Comparison of ENCODE assay signal across 16 mouse cellular contexts in genomic region chr5:115333626-115334025, GRCm38 (mm10). TPM values are rescaled to one million over a fixed set of nuclear protein-coding genes. Genes with fewer than 3 reads are reported as not detected.
DNase-seq lines count a peak whose midpoint lies in the region; ATAC-seq lines count a peak whose summit lies in the region.
"Had no signal": no experiment of that assay in that cellular context is flagged by ENCODE, and none has a peak within 500 bp of the region (broad histone marks: within the 10 kb centered on the region; RNA-seq: fewer than 3 reads in every experiment).

No protein-coding gene starts in this region.

- DNase-seq in forebrain, embryonic 11.5 days (ENCODE audit: low spot score): no peak
- DNase-seq in forebrain, embryonic 14.5 days (ENCODE audit: low spot score): no peak
- peak; percentile 18 for DNase-seq in lung, postnatal 25 days (ENCODE audit: low spot score)
- no peak for DNase-seq in lung, adult 18-20 months
- peak; percentile 79 for DNase-seq in liver
- DNase-seq in thymus, postnatal 4 days: no peak
- no peak for DNase-seq in layer of hippocampus, adult 11-12 months (ENCODE audit: low spot score)
- DNase-seq: cerebellum, adult 11-12 months; kidney, adult 11 months; thymus, adult 2 months had no signal

- no peak for ATAC-seq in forebrain, embryonic 11.5 days (replicated peaks; ENCODE audit: low FRiP score)
- ATAC-seq in forebrain, embryonic 14.5 days: no peak
- peak; percentile 71 for ATAC-seq in monocyte, adult 5-6 weeks (replicated peaks; ENCODE audit: insufficient number of reproducible peaks, low FRiP score, low TSS enrichment, poor library complexity, severe bottlenecking)
- ATAC-seq: forebrain, embryonic 15.5 days had no signal

- WGBS in forebrain, embryonic 11.5 days: 85% methylated on average over 3 of the region's 3 CpGs
- WGBS in forebrain, embryonic 14.5 days: 77% methylated on average over 3 of the region's 3 CpGs

- no peak overlapping the region for H3K4me3 ChIP-seq in forebrain, embryonic 11.5 days (ENCODE audit: low read depth, low read length)
- no peak overlapping the region for H3K4me3 ChIP-seq in forebrain, embryonic 14.5 days (ENCODE audit: low read depth, low read length)
- H3K4me3 ChIP-seq: embryonic facial prominence, embryonic 10.5 days; forebrain, embryonic 15.5 days; limb, embryonic 13.5 days; midbrain, embryonic 12.5 days; neural tube, embryonic 13.5 days had no signal

- H3K27ac ChIP-seq in forebrain, embryonic 11.5 days (ENCODE audit: low read depth, low read length): 0 out of 2 replicates have a peak overlapping the region, but pooled peaks have one; percentile 4
- H3K27ac ChIP-seq in forebrain, embryonic 14.5 days (ENCODE audit: low read depth, low read length): no peak overlapping the region
- H3K27ac ChIP-seq: embryonic facial prominence, embryonic 10.5 days; forebrain, embryonic 15.5 days; limb, embryonic 13.5 days; midbrain, embryonic 12.5 days; neural tube, embryonic 13.5 days had no signal

- H3K4me1 ChIP-seq in forebrain, embryonic 11.5 days (replicated peaks; ENCODE audit: control insufficient read depth, insufficient read depth, low read length): peaks cover 4% of the 10 kb centered on the region
- peaks cover 8% of the 10 kb centered on the region for H3K4me1 ChIP-seq in forebrain, embryonic 14.5 days (ENCODE audit: control insufficient read depth, insufficient read depth, low read length)

- H3K9ac ChIP-seq in forebrain, embryonic 11.5 days (ENCODE audit: low read length): no peak overlapping the region
- no peak overlapping the region for H3K9ac ChIP-seq in forebrain, embryonic 14.5 days (ENCODE audit: low read length)
- H3K9ac ChIP-seq: forebrain, embryonic 15.5 days; limb, embryonic 13.5 days; midbrain, embryonic 12.5 days; neural tube, embryonic 13.5 days had no signal

- no peaks in the 10 kb centered on the region for H3K9me3 ChIP-seq in forebrain, embryonic 11.5 days (ENCODE audit: control insufficient read depth, low read length)
- no peaks in the 10 kb centered on the region for H3K9me3 ChIP-seq in forebrain, embryonic 14.5 days (replicated peaks; ENCODE audit: control insufficient read depth, low read length)
- H3K9me3 ChIP-seq: embryonic facial prominence, embryonic 10.5 days; forebrain, embryonic 15.5 days; limb, embryonic 13.5 days; midbrain, embryonic 12.5 days; neural tube, embryonic 13.5 days had no signal

- H3K36me3 ChIP-seq in forebrain, embryonic 11.5 days (ENCODE audit: control insufficient read depth, insufficient read depth, low read length): peaks cover 20% of the 10 kb centered on the region; the same call in 1 of the 2 replicates
- H3K36me3 ChIP-seq in forebrain, embryonic 14.5 days (ENCODE audit: control insufficient read depth, insufficient read depth, low read length): peaks cover 67% of the 10 kb centered on the region

- H3K27me3 ChIP-seq in forebrain, embryonic 11.5 days (ENCODE audit: control insufficient read depth, insufficient read depth, low read length): no peaks in the 10 kb centered on the region
- H3K27me3 ChIP-seq in forebrain, embryonic 14.5 days (replicated peaks; ENCODE audit: control insufficient read depth, insufficient read depth, low read length): no peaks in the 10 kb centered on the region
- H3K27me3 ChIP-seq: forebrain, embryonic 15.5 days; limb, embryonic 13.5 days; midbrain, embryonic 12.5 days; neural tube, embryonic 13.5 days had no signal

- no peak overlapping the region for H3K4me2 ChIP-seq in forebrain, embryonic 11.5 days (ENCODE audit: low read depth, low read length, severe bottlenecking)
- no peak overlapping the region for H3K4me2 ChIP-seq in forebrain, embryonic 14.5 days (ENCODE audit: low read length)
- H3K4me2 ChIP-seq: forebrain, embryonic 15.5 days; limb, embryonic 13.5 days; midbrain, embryonic 12.5 days; neural tube, embryonic 13.5 days had no signal

RNA-seq across cellular contexts. Expression of gene Srsf9, which starts 6.6 kb away (rescaled TPM):
- 373 and 388 TPM in 2 replicates for polyA plus RNA-seq in forebrain, embryonic 11.5 days (2014; fragmentation: Nextera tagmentation; extraction: Ambion mirVana)
- 165 and 169 TPM in 2 replicates for polyA plus RNA-seq in forebrain, embryonic 14.5 days (2014; fragmentation: Nextera tagmentation; extraction: Ambion mirVana)
- 62.5 to 83.1 TPM (median 79.3 TPM) in 3 replicates for total RNA-seq in monocyte, adult 5-6 weeks (2017)

RNA-seq across cellular contexts. Expression of gene Gatc, which starts 7.4 kb away (rescaled TPM):
- polyA plus RNA-seq in forebrain, embryonic 11.5 days (2014; fragmentation: Nextera tagmentation; extraction: Ambion mirVana): 51.5 and 51.6 TPM in 2 replicates
- 30.1 and 32.9 TPM in 2 replicates for polyA plus RNA-seq in forebrain, embryonic 14.5 days (2014; fragmentation: Nextera tagmentation; extraction: Ambion mirVana)
- total RNA-seq in monocyte, adult 5-6 weeks (2017): 4.9 to 7.6 TPM (median 5.8 TPM) in 3 replicates

RNA-seq across cellular contexts. Expression of gene Triap1, which starts 7.4 kb away (rescaled TPM):
- polyA plus RNA-seq in forebrain, embryonic 11.5 days (2014; fragmentation: Nextera tagmentation; extraction: Ambion mirVana): 56.4 and 59.4 TPM in 2 replicates
- 56.4 and 57.6 TPM in 2 replicates for polyA plus RNA-seq in forebrain, embryonic 14.5 days (2014; fragmentation: Nextera tagmentation; extraction: Ambion mirVana)
- total RNA-seq in monocyte, adult 5-6 weeks (2017): 16.4 to 23.1 TPM (median 22.2 TPM) in 3 replicates

RNA-seq across cellular contexts. Expression of gene Cox6a1, which starts 15.2 kb away (rescaled TPM):
- 674 and 731 TPM in 2 replicates for polyA plus RNA-seq in forebrain, embryonic 11.5 days (2014; fragmentation: Nextera tagmentation; extraction: Ambion mirVana)
- 1,083 and 1,200 TPM in 2 replicates for polyA plus RNA-seq in forebrain, embryonic 14.5 days (2014; fragmentation: Nextera tagmentation; extraction: Ambion mirVana)
- total RNA-seq in monocyte, adult 5-6 weeks (2017): 55.6 to 79.0 TPM (median 64.1 TPM) in 3 replicates

RNA-seq across cellular contexts. Expression of gene Dynll1, which starts 32.8 kb away (rescaled TPM):
- polyA plus RNA-seq in forebrain, embryonic 11.5 days (2014; fragmentation: Nextera tagmentation; extraction: Ambion mirVana): 1,518 and 1,534 TPM in 2 replicates
- 1,615 and 1,740 TPM in 2 replicates for polyA plus RNA-seq in forebrain, embryonic 14.5 days (2014; fragmentation: Nextera tagmentation; extraction: Ambion mirVana)
- total RNA-seq in monocyte, adult 5-6 weeks (2017): 110 to 176 TPM (median 141 TPM) in 3 replicates

Comparison
In these comparisons a context has a peak if more than half of its experiments do, and no peak if none do; other contexts are left out.
1. DNase-seq: peak in lung, postnatal 25 days (single experiment) and liver (single experiment); none in forebrain, embryonic 11.5 days (single experiment), forebrain, embryonic 14.5 days (single experiment), lung, adult 18-20 months (0 of 2), thymus, postnatal 4 days (single experiment) and layer of hippocampus, adult 11-12 months (single experiment).